Mouse (Mus musculus) kidney, postnatal 25 days (tissue): ENCODE measurements at regions not wholly inside any gene's neighbourhood (a gene's known extent, or its start where the extent isn't known, plus 50 kb on each side); places are given as distances from the start of the nearest gene placed in this dataset.
A peak's percentile ranks its signal among the peaks of the same experiment; 100 is the strongest.

Source experiments
- DNase-seq, 2 experiments: peaks; one replicate each; pipeline ENCODE4 v3.0.0; 2021; ENCODE audit warnings: mixed read lengths in 2 of 2

DNA sequence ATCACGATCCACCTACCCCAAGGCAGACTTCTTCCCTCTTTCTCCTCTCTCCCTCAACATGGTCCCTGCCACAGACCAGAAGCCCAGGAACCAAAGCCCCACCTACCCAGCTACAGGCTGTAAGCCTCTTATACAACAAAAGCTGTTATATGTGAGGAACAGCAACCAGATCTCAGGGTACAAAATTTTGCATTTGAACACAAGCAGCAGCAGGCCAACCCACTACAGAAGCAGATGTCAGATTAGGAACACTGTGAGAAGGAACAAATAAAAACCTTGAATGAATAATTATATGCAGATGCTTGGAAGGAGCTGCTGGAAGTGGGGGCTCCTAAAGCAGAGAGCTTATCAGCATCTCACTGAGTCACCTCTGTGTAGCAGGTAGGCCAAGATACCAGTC lies 444.8 kb downstream of the Tox3 start:
- no peak for DNase-seq

DNA sequence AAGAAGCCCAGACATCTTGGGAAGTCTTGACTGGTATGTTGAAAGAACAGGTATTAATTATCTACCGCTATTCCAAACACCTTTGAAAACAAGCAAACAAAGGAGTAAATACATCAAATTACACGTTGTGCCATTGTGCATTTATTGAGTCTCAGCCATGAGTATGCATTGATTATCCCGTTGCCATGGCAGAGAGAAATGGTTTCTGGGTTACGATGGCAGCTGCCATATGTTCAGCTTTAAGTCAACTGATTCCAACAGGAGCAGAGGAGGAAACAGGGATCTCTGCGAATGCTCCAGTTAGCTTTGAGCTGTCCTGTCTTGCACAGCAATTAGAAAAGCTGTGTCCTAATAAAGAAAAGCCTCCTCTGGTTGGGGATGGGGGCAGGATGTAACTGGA lies 475.4 kb downstream of the Tox3 start:
- no peak for DNase-seq

DNA sequence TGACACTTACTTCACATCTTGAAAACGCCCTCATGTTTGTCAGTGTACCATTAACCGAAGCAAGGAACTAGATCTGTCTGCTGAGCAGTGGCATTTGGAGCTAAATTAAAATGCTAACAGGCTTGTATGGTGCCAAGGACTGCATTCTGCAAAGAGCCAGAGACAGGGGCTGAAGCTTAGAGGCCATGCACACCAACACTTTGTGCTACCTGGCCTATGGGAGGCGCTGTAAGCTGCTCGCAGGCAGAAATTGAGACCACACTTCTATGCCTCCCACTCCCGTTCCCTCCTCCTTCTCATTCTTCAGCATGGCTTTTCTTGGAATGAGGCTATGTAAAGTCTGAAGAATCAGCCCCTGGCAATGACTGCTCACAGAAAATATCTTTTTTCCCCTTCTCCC lies 476.2 kb downstream of the Tox3 start:
- no peak for DNase-seq

DNA sequence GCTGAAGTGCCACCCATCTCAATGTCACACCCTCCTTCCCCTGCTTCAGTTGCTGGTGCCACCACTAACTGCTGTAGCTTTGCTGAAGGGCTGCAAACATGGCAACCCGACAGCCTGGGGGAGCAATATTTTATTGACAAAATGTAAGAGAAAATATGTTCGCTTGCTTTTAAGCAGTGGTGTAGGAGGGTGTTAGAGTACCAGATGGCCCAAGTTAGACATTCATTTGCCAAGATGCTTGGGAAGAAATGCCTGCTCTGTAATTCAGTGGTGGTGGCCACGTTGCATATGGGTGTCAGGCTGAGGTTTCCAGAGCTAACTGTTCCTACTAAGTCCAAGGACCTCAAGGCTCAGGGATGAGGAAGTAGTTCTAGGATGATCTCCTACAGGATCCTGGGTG lies 488.3 kb downstream of the Tox3 start:
- DNase-seq: no peak

DNA sequence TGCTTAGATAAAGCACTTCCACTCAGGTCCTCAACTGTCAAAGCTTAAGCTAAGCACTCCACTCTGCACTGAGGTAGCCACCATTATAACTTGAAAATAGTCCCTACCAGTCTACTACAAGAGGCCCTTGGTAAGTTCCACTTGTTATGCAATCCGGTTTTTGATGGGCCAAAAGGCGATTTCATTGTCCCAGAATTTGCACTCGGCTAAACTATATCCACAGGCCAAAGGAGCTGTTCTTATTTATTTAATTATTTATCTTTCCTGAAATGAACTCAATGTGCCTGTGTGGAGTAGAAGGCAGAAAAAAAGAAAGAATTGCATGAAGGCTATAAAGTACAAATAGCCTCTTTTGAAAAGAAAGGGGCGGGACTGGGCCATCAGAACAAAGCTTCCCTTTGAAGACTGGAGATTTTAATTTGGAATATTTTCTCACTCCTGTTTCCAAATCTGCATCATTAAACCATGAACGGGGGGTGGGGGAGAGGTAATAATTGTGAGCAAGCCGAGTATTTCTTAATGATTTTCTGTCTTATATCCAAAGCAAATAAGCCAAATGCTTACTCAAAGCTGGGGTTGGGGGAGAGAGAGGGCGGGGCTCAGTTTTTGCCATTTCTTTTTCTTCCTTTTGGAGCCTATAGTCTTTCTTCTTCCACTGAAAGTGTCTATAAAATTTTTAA lies 489.3 kb downstream of the Tox3 start:
- no peak for DNase-seq

DNA sequence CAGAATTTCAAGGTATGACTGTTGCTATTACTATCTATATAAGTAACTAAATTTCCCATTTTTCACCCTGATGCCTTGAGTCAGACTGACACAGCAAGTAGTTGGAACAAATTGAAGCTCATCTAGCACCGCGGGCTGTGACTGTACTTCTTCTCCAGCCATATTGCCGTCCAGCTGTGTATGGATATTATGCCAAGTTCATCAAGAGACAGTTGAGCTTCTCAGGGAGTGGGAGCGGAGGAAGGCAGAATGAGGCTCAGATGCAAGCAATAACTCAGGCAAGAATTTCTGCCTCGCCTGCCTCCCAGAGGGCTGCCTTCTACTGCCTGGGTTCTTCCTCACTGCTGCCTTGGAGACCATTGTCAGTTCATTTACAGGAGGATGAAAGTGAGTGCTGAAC lies 492.6 kb downstream of the Tox3 start:
- DNase-seq: no peak

DNA sequence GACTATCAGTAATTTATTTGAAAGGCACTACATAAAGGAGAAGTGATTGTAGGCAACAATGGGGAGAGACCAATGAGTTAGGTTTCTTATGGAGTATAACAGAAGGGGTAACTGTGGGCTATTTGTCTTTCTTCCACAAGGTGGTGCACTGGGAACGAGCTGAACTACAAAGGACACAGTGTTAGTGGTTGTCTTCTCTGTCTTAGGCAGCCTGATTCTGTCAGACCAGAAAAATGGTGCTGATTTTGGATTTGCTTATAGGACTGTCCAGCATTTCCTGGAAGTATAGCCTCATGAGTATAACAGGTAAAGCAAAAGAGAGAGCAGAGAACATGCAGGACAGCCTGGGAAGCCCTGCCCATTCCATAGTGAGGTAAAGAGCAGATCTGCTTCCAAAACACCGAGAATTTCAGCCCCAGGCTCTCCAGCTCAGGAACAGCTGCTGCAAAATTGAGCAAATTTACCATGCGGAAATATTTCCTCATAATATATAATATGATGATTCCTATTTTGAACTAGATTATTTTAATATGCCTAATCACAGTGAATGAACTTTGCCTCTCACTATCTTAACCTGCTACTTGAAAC lies 497.8 kb downstream of the Tox3 start:
- DNase-seq: peak in 1 of 2 experiments; percentile 56

DNA sequence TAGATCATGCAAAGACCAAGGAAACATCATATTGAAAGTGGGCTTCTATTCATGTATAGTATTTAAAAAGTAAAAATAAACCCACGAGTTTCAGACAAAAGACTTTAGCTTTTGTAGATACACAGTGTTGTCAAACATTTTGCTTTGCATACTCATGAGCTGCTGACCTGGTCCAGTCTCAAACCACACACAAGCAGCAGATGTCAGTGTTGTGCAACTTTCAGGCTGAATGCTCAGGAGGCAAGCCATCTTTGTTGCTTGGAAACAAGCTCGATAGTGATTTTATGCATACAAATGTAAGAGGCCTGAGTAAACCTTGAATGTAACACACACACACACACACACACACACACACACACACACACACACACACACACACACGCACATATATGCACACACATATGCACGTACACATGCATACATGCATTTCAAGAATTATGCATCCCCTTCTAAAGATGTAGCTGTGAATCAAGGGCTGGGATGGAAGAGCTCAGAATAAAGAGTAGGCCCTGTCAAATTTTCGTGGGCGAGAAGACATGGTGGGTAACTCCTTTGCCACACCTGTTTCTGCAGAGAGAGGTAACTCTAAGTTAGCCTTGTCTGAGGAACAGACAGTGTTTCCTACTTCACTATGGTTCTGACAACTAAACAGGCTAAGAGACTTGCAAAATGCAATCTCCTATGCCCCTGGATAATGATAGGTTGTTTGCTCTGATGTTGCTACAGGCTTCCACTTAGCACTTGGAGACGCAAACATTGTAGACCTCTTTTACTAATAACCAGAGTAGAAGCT lies 498.5 kb downstream of the Tox3 start:
- peak; percentile 41 to 47 for DNase-seq

DNA sequence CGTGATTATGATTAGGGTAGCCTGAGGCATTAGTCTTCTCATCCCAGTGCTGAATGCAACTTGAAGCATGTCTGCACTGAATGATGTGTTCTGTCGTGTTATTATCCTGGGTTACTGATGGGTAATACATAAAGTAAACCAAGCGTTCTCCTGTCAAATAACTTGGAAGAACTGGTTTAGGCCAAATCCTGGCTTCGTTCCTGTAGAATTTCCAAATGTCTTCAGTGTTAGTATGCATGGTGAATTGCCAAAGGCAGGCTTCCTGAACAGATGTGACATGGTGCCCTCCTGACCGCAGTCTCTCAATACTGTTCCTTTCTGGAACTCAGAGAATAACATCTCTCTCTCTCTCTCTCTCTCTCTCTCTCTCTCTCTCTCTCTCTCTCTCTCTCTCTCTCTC lies 509.6 kb downstream of the Tox3 start:
- no peak for DNase-seq

DNA sequence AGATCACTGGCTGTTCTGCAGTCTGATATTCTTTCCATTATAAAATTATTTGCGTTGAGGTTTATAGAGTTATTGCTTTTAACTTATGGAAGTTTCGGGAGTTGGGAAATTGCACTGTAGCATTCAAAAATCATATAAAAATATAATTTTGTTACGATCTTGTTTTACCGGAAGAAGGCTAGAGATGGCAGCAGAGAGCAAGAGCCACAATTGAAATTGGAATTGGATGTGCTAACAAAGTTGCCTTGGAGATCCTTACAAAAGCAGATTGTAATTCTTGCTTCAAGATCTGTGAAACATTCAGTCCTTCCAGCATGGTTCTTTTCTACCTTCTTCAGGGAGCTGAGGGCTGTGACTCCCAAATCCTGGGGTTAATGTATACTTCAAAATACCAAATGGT lies 514.4 kb downstream of the Tox3 start:
- no peak for DNase-seq

DNA sequence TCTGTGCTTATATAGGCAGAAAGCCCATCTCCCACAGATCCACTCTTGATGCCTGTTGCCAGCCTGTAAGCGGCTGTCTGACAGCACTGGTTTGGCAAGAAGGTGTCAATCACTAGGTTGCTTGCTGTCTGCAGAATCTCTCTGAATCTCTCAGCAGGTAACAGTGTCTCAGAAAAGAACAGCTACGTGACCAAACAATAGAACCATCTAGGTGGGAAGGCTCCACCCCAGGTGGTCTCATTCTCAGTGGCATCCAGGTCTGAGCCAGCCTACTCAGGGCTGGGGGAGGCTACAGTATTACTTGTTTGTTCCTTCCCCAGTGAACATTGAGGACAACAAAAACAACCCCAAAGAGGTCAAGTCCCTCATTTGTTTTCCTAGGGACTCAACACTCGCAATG lies 523.6 kb downstream of the Tox3 start:
- no peak for DNase-seq

DNA sequence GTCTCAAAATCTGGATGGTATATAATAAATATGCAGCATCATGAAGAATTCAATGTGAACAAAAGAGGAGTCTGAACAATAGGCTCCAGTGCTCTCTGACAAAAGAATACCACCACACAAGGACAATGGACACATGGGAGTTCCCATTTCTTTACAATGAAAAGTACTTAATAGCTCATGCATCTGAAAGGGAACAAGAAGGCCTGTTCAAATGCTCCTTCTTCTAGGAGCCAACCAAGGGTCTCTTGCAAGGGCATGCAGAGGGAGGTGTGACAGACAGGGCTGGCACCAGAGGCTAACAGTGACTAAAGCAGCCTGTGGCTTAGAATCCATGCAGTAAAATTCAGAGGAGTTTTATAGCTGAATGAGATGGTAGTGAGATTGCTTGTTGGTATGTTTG lies 524.5 kb downstream of the Tox3 start:
- no peak for DNase-seq

DNA sequence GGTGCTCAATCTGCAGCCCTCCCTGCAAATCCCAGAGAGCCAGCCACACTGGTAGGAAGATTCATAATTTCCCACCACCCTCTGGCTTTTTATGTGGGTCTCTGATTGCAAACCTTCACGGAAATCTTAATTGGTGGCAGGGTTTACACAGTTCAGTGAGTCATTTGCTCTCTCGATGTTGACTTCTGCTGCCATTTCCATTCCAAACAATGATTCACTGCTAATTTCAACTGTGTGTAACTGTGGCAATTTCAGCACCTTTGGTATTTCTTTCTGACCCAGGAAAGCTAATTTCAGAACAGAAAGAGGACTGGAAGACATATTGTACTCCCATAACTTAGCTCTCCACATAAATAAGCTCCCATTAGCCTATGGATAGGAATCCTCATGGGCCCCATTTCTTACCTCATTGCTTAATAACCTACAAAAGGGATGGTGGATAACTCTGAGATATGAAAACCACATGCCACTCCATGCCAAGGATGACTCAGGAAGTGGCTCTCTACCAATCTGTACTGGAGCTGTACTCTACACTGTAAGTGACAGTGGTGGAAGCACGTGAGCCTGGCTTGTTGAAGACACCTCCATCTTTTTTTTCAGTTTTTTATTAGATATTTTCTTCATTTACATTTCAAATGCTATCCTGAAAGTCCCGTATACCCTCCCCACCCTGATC lies 536.0 kb downstream of the Tox3 start:
- DNase-seq: no peak

DNA sequence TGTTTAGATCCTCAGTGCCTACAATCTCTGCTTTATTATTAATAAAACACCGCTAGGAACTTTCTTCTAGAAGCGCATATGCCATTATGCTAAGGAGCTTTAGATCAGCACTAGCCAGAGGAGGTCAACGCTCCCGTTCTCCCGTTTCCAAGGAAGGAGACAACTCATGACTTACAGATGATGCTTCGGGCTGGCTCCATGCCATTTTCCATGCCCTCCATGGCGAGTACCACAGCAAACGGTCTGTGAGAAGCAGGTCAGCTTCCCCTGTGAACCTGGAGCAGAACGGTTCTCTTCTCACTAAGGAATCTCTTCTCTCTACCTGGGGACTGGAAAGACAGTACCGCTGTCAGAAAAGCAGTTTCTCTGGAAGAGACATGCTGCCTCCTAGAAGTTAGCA lies 559.8 kb downstream of the Tox3 start:
- peak; percentile 19 to 49 for DNase-seq

DNA sequence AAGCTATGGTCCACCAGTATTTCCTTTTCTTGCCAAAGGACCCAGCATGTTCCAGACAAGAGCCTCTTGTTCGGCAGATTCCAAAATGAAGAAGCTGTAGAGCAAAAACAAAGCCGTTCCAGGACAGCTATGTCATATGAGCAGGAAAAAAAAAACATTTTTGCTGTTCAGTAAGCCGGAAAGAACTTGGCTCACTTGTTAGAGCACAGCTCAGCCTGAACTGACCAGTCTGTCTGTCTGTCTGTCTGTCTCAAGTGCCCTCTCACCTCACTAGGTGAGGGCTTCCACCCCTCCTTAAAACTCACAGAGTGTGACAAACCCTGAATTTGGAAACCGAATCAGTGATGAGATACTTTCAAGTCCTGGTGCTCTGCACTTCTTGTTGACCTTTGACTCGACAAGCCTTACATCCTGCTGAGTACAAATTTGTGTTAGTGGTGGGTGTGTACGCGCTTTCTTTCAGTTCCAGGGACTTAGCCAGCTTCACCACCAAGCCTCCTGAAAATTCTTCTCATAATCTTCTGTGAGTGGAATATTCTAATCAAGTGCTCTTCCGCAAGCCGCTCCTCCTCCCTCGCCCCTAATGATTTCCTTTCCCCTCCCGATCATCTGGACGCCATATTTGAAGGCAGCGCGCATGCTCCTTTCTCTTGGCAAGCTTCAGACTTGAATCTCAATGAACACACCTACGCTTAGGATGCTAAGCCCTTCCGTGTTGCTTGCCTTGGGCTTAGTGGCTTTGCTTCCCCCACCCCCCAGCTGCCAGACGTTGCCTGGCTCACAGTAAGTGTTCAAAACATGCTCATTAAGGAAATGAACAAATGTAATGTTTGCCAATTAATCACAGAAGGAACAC lies 560.9 kb downstream of the Tox3 start:
- DNase-seq: peak; percentile 35 to 61

DNA sequence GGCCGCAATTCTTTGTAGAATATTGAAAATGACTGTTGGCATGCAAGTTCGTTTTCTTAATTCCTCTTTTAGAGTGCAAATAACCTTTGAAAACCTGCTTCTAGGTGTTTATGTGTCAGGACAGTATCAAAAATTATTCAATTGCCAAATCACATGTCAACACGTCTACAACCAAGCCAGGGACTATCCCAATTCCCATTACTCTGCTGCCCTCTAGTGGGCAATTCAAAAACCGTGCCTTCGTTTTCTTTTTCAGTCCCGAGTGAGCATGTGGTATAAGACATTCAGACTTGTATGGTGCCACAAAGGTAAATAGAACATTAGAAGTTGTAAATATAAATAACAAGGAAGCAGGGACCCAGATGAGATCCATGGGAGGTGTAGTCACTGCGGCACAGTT lies 563.1 kb downstream of the Tox3 start:
- DNase-seq: peak; percentile 67 to 83

DNA sequence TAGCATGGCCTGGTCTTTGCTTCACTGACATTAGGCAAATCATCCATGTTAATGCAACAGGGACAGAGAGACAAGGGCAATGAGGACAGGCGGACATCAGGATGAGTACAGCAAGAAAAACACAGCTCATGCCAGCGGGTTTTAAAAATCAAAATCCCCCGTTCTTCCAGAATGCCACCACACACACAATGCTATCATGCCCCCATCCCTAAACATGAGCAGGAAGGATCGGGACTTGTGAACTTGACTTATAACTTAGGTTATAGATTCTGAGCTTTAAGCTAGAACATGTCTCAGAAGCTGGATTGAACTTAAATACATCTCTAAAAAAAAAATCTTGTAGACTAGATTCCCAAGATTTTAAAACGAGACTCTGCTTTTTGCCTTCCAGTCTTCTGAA lies 564.8 kb downstream of the Tox3 start:
- no peak for DNase-seq

DNA sequence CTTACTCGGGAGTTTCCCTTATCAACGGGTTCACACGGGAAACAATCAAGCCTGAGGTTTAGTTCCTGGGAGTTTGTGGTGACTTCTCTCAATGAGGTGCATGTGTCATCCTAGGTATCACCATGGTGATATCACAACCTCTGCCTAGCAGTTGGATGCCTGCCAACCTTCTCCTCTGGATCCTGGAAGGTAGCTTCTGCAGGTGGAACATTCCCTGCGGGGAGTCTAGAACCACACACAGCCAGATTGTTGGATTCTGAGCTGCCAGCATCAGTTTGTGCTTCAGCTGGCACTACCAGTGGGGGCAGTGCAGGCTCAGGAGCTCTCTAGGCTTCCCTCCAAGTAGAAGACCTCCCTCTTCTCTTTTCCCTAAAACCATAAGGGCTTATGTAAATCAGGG lies 581.8 kb downstream of the Tox3 start:
- peak in 1 of 2 experiments; percentile 38 for DNase-seq

DNA sequence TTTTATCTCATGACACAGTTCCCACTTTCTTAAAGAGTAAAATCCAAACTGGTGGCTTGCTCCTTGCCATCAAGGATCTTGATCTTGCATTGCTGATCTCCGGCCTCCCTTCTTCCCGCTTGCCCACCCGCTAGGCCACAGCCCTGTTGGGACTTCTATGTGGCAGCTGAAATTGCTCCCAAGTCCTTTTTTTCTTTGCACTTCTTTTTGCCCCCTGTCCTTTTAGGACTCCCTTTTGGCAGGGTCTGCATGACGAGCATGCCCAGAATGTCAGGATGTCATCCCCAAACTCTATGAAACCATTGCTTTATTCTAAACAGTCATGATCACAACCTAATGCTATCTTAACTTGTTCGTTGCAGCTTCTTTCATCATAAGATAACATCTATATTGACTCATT lies 588.6 kb downstream of the Tox3 start:
- no peak for DNase-seq

DNA sequence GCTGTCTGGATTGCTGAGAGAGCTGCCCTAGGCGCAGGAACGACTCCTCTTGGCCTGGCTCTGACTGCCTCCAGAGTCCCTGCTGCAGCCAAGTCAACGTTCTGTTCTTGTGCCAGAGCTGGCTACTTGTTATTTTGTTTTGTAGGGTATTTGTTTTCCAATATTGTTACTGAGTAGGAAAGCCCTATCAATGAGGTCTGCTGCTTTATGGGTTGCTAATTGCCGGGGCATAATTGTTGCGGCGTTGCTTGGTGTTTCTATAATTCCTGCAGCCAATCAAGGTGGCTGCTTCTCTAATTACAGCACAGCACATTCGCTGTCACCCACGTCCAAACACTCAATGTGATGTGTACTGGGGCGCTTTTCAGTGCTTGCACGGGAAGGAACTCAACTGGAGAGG lies 589.4 kb downstream of the Tox3 start:
- no peak for DNase-seq

DNA sequence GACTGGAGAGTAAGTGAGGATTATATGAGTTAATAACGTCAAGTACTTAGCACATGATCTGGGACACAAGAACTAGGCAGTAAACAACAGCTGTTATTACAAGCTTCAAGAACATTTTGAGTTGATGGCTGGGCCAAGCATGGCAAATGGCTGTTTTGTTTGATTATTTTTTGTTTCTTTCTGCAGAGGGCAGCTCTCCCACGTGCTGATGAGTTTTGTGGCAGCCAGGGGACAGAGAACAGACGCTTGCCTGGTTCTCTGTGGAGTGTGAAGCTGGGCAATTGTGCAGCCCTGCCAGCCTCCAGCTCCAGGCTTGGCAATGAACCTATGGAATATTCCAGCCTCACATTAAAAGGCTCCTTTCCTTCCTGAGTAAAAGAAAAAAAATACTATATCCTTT lies 592.2 kb downstream of the Tox3 start:
- DNase-seq: peak in 1 of 2 experiments; percentile 35

DNA sequence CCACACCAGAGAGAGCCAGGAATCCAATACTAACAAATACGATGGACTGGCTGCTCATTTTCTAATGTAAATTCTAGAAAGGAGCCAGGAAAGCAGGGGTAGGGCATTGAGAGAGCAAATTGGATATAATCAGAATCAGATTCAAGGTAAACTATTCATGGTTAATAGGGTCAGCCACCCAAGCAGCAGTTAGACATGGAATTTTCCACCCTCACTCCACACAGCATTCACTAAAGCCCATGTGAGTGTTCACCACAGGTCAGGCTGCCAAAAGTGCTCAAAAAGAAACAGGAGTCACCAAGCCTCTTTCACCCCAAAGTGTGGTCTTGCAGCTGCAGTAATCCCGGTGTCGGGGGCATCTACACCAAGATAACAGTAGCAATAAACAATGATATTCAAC lies 596.9 kb downstream of the Tox3 start:
- DNase-seq: peak; percentile 12 to 43

DNA sequence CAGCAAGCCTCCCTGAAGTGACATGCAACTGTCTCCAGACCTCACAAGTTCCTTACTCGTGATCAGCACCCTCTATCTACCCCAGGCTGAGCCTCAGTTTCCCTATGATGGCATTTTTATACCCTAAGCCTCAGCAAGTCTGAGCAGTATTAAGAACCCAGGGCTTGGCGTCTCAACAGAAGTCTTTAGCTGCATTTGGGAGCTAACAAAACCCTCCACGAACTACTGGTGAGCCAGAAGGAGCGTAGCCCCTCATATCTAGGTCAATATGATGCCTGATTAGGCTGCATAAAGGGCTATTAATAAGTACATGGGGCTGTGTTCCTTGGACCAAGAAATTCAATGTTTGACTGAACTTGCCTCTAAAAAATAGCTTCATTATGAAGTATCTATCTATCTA lies 600.4 kb downstream of the Tox3 start:
- DNase-seq: no peak
